Mouse (Mus musculus) CD4-positive naive resting alpha-beta T cell, adult 57 days (primary cell): ENCODE data around the gene Colca2. TPM values are rescaled to one million over a fixed set of nuclear protein-coding genes. Genes with fewer than 3 reads are reported as not detected.

Experiments
- total RNA-seq: library from RNA; stranded (reverse); gene quantifications from one replicate; pipeline ENCODE4 v1.2.4, GENCODE M21; 2023

Gene Colca2
- total RNA-seq = not detected

GRCm38 (mm10) chr9:51278500-51279381, at the start of gene Colca2:
Colca2 (minus strand) TSS chr9:51278569.

Other genes with a start within 250 kb of the Colca2 start
- gene Btg4, start 217.7 kb downstream of the Colca2 start, total RNA-seq = not detected
- gene Layn, start 201.5 kb downstream of the Colca2 start, total RNA-seq = not detected
- not detected for gene 4833427G06Rik, start 176.5 kb downstream of the Colca2 start, total RNA-seq
- gene Gm32742, start 113.1 kb downstream of the Colca2 start, total RNA-seq = not detected
- gene Pou2af1, start 64.9 kb downstream of the Colca2 start, total RNA-seq = 19.6 TPM
- gene 1810046K07Rik, start 50.3 kb upstream of the Colca2 start, total RNA-seq = not detected